Comparison of ENCODE assay signal across 30 mouse cellular contexts in the genomic region with DNA sequence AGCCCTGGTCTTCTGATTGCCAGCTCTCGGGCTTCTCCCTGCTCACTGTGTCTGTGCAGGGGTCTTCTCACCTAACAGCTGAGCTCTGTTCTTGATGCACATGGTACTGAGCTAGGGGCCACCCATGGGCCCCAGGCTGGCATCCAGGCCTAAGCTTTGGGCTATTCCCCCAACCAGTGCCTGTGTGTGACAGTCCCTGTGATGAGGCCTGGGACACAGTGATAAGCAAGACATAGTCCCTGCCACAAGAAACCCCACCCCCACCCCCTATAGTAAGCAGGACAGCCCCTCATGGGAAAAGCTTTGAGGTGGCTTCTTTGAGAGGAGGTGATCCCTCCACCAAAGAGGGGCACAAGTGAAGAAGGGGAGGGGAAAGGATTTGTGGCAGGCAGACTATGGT. TPM values are rescaled to one million over a fixed set of nuclear protein-coding genes. Genes with fewer than 3 reads are reported as not detected.
"Had no signal": no experiment of that assay in that cellular context is flagged by ENCODE, and none has a peak within 500 bp of the region (broad histone marks: within the 10 kb centered on the region; RNA-seq: fewer than 3 reads in every experiment).

No protein-coding gene starts in this region.

- DNase-seq: kidney, adult 18-20 months; kidney, adult 9 months; kidney, postnatal 14 days; kidney, postnatal 4 days; lung, adult 18-20 months; lung, postnatal 10 days; lung, postnatal 36 days; retina, postnatal 1 day; right cerebral cortex, postnatal 25 days; spleen, adult 18-20 months; thymus, adult 18-20 months; thymus, postnatal 36 days had no signal

- H3K4me3 ChIP-seq: limb, embryonic 10.5 days; limb, embryonic 13.5 days; lung, embryonic 15.5 days; megakaryocyte, embryonic 14.5 days; midbrain, embryonic 12.5 days; myocyte; neural tube, embryonic 13.5 days had no signal

- H3K27ac ChIP-seq: limb, embryonic 10.5 days; limb, embryonic 13.5 days; lung, embryonic 15.5 days; midbrain, embryonic 12.5 days; neural tube, embryonic 13.5 days had no signal

- H3K9ac ChIP-seq: limb, embryonic 13.5 days; lung, embryonic 15.5 days; midbrain, embryonic 12.5 days; neural tube, embryonic 13.5 days had no signal

- H3K9me3 ChIP-seq: limb, embryonic 10.5 days; limb, embryonic 13.5 days; lung, embryonic 15.5 days; megakaryocyte, embryonic 14.5 days; midbrain, embryonic 12.5 days; neural tube, embryonic 13.5 days had no signal

- H3K4me1 ChIP-seq: midbrain, embryonic 12.5 days had no signal

- H3K4me2 ChIP-seq: limb, embryonic 13.5 days; lung, embryonic 15.5 days; midbrain, embryonic 12.5 days; neural tube, embryonic 13.5 days had no signal

- ATAC-seq: midbrain, embryonic 16.5 days had no signal

- H3K36me3 ChIP-seq: lung, embryonic 15.5 days had no signal

- H3K27me3 ChIP-seq: limb, embryonic 13.5 days; lung, embryonic 15.5 days; midbrain, embryonic 12.5 days; neural tube, embryonic 13.5 days had no signal

RNA-seq across cellular contexts. Expression of gene Rho, which starts 12.9 kb away (rescaled TPM):
- total RNA-seq: liver, adult 2 months; monocyte, adult 5-6 weeks had no signal
- polyA plus RNA-seq: midbrain, embryonic 12.5 days had no signal

RNA-seq across cellular contexts. Expression of gene H1foo, which starts 26.1 kb away (rescaled TPM):
- total RNA-seq: layer of hippocampus, adult 18-20 months; layer of hippocampus, postnatal 14 days; left cerebral cortex, adult 18-20 months; left cerebral cortex, postnatal 25 days; liver, adult 2 months; monocyte, adult 5-6 weeks; neutrophil, adult 5-6 weeks had no signal
- polyA plus RNA-seq: kidney, embryonic 16.5 days; limb, embryonic 10.5 days; limb, embryonic 13.5 days; liver, adult 2 months; lung, embryonic 15.5 days; midbrain, embryonic 12.5 days; midbrain, embryonic 16.5 days; myocyte; neural tube, embryonic 13.5 days; stomach, embryonic 16.5 days; testis, adult 2 months had no signal
